Mouse (Mus musculus) liver, adult 2 months (tissue): Measurements from ENCODE around the gene Limk2. TPM values are rescaled to one million over a fixed set of nuclear protein-coding genes. Genes with fewer than 3 reads are reported as not detected.

Experiments used
- DNase-seq: peaks from one replicate; pipeline ENCODE4 v3.0.0-alpha.2; 2011; ENCODE audit warnings: low read depth, low spot score; ENCODE audit errors: extremely low read depth
- H3K27ac ChIP-seq: fragments of 200-500 bp; replicated peaks from 2 replicates; pipeline ENCODE4 v1.5.1; 2012; ENCODE audit warnings: low read depth, mild to moderate bottlenecking, control low read depth, inconsistent platforms, low read length; ENCODE audit not compliant: insufficient read depth
- H3K27me3 ChIP-seq: fragments of 200-500 bp; 2 replicates; pipeline ENCODE4 v1.6.1; 2012; ENCODE audit warnings: mild to moderate bottlenecking, moderate library complexity, low read length, inconsistent platforms; ENCODE audit not compliant: control insufficient read depth, insufficient read depth
- H3K36me3 ChIP-seq: fragments of 200-500 bp; 2 replicates; pipeline ENCODE4 v1.6.1; 2012; ENCODE audit warnings: low read length, inconsistent platforms; ENCODE audit not compliant: control insufficient read depth, insufficient read depth
- H3K4me1 ChIP-seq: fragments of 200-500 bp; 2 replicates; pipeline ENCODE4 v1.6.1; 2011; ENCODE audit warnings: low read length; ENCODE audit not compliant: control insufficient read depth, insufficient read depth
- H3K4me3 ChIP-seq: fragments of 200-500 bp; 2 replicates; pipeline ENCODE4 v1.5.1; 2011; ENCODE audit warnings: low read depth, mild to moderate bottlenecking, control low read depth, low read length, moderate library complexity; ENCODE audit not compliant: insufficient read depth
- H3K79me2 ChIP-seq: fragments of 200-500 bp; 2 replicates; pipeline ENCODE4 v1.6.1; 2012; ENCODE audit warnings: inconsistent platforms, mild to moderate bottlenecking, low read length, moderate library complexity; ENCODE audit not compliant: control insufficient read depth, insufficient read depth
- H3K9ac ChIP-seq: fragments of 200-500 bp; 2 replicates; pipeline ENCODE4 v1.6.1; 2012; ENCODE audit warnings: low read depth, mild to moderate bottlenecking, control low read depth, inconsistent platforms, low read length
- CTCF ChIP-seq: fragments of 200-500 bp; IDR thresholded peaks from 2 replicates; pipeline ENCODE4 v1.5.1; 2011; ENCODE audit warnings: low read depth, low read length, control low read depth
- POLR2A ChIP-seq: fragments of 200-500 bp; IDR thresholded peaks from 2 replicates; pipeline ENCODE4 v1.6.1; 2011; ENCODE audit warnings: low read length, control low read depth; ENCODE audit not compliant: insufficient read depth; ENCODE audit errors: extremely low read depth
- WGBS: fragments of 180-500 bp; shearing (Covaris S2); methylation state at CpG from one replicate; pipeline ENCODE4 v1.1.7; 2018; 5-methylcytosine and 5-hydroxymethylcytosine counted together
- polyA plus RNA-seq: library from polyadenylated mRNA; depleted of rRNA; stranded (reverse); fragments of >200 nt; gene quantifications from 2 replicates; pipeline ENCODE4 v1.2.3, GENCODE M21; 2012; rRNA removed
- total RNA-seq: library from RNA; depleted of rRNA; stranded (reverse); fragments of >200 nt; gene quantifications from 2 replicates; pipeline ENCODE4 v1.2.3, GENCODE M21; 2014; rRNA removed

Gene Limk2
- total and polyA plus RNA-seq, 2 experiments, result 7.2 to 9.1 TPM

DNA sequence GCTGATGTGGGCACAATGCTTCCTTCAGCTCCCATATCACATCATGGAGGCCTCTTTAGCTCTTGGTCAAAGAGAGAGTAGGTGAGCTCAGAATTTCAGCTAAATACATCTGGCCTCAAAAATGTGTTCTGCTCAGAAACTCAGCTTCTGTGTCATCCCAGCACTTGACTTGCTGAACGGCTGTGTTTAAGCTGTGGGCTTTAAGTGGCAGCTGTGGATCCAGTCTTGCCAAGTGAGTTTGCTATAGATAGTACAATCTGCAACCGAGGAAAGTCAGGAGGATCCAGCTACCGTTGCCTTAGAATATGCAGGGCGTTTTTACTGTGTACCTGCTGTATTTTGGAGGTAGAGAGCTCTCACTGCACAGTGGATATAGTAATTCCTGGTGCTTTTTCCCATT is 106.6 kb downstream of the Limk2 start:
- no peaks in the 10 kb centered on the region for H3K79me2 ChIP-seq
- TF ChIP-seq POLR2A (no peak), CTCF (no peak)
- no peak overlapping the region for H3K27ac ChIP-seq
- 86% methylated on average over 4 of the region's 4 CpGs for WGBS
- H3K27me3 ChIP-seq, result no peaks in the 10 kb centered on the region
- peaks cover 3% of the 10 kb centered on the region; the same call in 1 of the 2 replicates for H3K36me3 ChIP-seq
- H3K9ac ChIP-seq, result no peak overlapping the region
- H3K4me3 ChIP-seq, result no peak overlapping the region
- no peaks in the 10 kb centered on the region for H3K4me1 ChIP-seq
- no peak for DNase-seq

DNA sequence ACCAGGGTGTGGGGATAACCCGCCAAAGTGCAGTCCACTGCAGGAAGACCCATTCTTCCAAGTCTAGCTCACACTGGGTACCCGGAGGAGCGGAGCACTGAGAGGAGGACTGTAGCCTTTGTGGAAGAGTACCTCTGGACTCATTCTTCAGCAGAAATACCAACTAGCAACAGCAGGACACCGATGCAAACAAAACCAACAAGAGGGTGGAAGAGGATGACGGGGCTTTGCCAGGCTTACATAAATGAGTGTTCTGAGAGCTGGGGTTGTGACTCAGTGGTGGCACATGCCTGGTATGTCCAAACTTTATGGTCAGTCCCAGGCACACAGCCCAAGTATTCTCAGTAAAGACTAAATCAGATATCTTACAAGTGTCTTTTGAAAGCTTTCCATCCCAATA is 107.9 kb downstream of the Limk2 start:
- Histone ChIP-seq H3K27me3 (no peaks in the 10 kb centered on the region), H3K27ac (no peak overlapping the region), H3K36me3 (peaks cover 3% of the 10 kb centered on the region; the same call in 1 of the 2 replicates), H3K4me1 (no peaks in the 10 kb centered on the region), H3K79me2 (no peaks in the 10 kb centered on the region), H3K9ac (no peak overlapping the region), H3K4me3 (no peak overlapping the region)
- no peak for DNase-seq
- WGBS, result 96% methylated on average over 5 of the region's 5 CpGs
- TF ChIP-seq CTCF, result no peak
- no peak for TF ChIP-seq POLR2A

DNA sequence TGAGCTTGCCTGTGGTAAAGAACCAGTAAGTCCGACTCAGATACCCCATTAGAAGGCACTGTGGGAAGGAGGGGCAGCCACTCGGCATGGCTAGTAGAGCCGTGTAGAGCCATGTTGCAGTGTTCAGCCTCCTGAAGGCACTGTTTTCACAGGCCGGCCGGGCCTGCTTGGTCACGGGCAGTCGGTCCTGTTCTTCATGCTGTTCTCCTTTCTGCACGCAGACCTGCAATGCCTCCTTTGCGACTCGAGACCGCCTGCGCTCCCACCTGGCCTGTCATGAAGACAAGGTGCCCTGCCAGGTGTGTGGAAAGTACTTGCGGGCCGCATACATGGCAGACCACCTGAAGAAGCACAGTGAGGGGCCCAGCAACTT is 110.2 kb downstream of the Limk2 start:
- Histone ChIP-seq H3K79me2 (no peaks in the 10 kb centered on the region), H3K9ac (no peak overlapping the region), H3K4me3 (no peak overlapping the region), H3K27me3 (no peaks in the 10 kb centered on the region), H3K27ac (no peak overlapping the region), H3K4me1 (no peaks in the 10 kb centered on the region), H3K36me3 (peaks cover 3% of the 10 kb centered on the region; the same call in 1 of the 2 replicates)
- no peak for TF ChIP-seq POLR2A
- no peak for TF ChIP-seq CTCF
- whole genome bisulfite sequencing, result 94% methylated on average over 14 of the region's 14 CpGs
- DNase-seq, result no peak

DNA sequence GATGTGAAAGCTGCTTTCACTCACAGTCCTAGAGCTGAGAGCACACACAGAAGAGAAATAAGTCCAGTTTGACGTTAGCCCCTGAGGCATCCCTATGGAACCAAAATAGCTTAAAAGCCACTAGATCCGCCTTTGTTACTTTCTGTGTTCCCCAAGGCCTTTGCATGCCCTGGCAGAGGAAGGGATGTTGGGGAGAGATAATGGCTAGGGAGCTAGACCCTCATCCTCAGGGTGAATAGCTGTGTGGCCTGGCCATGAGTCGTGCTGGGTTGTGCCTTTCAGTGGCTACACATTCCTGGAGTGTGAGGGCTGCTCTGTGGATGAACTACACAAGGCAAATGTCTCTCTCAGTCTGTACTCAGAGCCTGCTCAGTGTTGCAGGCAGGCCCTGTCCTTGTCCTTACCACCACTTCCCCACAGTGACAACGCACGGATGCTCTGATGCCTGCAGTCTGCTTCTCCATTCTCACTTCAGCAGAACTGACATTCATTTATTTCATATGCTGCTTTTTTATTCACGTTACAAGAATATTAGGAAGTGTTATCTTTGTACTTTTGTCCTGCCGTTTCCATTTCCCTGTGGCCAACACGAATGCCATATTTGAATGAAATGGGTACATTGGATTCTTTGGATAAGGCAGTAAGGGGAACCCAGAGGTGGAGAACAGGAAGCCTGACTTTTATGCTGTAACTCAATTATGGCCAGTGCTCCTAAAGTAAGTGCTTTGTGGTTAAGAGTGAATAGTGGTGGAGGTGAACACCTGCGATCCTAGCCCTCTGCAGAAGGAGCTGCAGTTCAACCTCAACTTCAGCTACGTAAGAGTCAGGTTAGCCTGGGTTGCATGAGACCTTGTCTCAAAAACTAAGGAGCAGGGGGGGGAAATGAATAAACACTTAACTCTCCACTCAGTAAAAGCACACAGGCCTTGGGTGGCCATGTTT is 110.8 kb downstream of the Limk2 start:
- Histone ChIP-seq H3K27me3 (no peaks in the 10 kb centered on the region), H3K36me3 (peaks cover 3% of the 10 kb centered on the region; the same call in 1 of the 2 replicates), H3K9ac (no peak overlapping the region), H3K79me2 (no peaks in the 10 kb centered on the region), H3K4me3 (no peak overlapping the region), H3K4me1 (no peaks in the 10 kb centered on the region), H3K27ac (no peak overlapping the region)
- DNase-seq, result no peak
- TF ChIP-seq CTCF (no peak), POLR2A (no peak)
- 90% methylated on average over 10 of the region's 10 CpGs for WGBS

DNA sequence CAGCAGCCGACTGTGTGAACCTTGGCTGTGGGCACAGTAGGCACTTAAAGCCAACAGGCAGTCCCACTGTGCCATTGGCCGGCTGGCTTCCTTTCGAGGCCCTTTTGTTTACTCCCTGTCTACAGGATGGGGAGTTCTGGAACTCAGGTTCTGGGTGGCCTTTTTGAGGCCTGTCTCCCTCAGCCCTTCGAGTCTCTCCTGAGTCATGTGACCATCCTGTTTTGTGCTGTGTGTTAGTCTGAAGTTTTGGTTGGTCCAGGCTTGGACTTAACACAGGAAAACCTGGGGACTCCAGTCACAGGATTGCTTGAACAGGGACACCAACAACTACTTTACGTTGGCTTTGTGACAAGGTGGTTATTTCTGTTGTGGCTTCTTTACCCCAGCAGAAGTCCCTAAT is 112.9 kb downstream of the Limk2 start:
- Histone ChIP-seq H3K27me3 (no peaks in the 10 kb centered on the region), H3K4me1 (no peaks in the 10 kb centered on the region), H3K36me3 (peaks cover 3% of the 10 kb centered on the region; the same call in 1 of the 2 replicates), H3K4me3 (no peak overlapping the region), H3K9ac (no peak overlapping the region), H3K79me2 (peaks cover 3% of the 10 kb centered on the region; the same call in 1 of the 2 replicates), H3K27ac (no peak overlapping the region)
- 66% methylated on average over 5 of the region's 5 CpGs for WGBS
- no peak for DNase-seq
- TF ChIP-seq POLR2A (no peak), CTCF (no peak)

DNA sequence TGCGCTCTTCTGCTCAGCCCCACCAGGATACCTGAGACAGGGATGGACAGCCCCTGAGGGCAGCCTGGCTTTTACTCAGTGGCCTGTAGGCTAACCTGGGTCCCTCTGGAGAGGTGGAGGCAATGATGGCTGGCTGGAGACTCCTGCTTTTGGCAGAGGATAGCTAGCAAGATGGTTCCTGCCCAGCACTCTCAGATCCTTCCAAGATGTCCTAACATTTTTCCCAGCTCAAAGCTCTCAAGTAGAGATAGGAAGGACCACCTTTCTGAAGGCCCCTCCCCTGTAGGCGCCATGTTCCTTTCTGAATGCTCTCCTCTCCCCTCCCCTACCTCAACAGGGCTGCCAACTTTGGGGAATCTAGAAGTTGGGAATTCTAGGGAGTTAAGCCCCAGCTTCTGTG is 114.3 kb downstream of the Limk2 start:
- Histone ChIP-seq H3K27me3 (no peaks in the 10 kb centered on the region), H3K79me2 (peaks cover 3% of the 10 kb centered on the region; the same call in 1 of the 2 replicates), H3K36me3 (no peaks in the 10 kb centered on the region; the same call in 1 of the 2 replicates), H3K4me1 (peaks cover 2% of the 10 kb centered on the region; the same call in 1 of the 2 replicates), H3K9ac (no peak overlapping the region), H3K4me3 (no peak overlapping the region), H3K27ac (no peak overlapping the region)
- DNase-seq, result no peak
- WGBS, result 96% methylated on average over 2 of the region's 2 CpGs
- TF ChIP-seq POLR2A, result no peak
- TF ChIP-seq CTCF, result no peak

Other genes starting within 250 kb of the Limk2 start
- 11.3 and 12.4 TPM in 2 replicates for gene Sfi1, start 215.7 kb downstream of the Limk2 start, total RNA-seq
- 9.9 and 12.4 TPM in 2 replicates for gene Sfi1, start 215.7 kb downstream of the Limk2 start, polyA plus RNA-seq
- 14.1 and 15.2 TPM in 2 replicates for gene Eif4enif1, start 206.8 kb downstream of the Limk2 start, total RNA-seq
- gene Eif4enif1, start 206.8 kb downstream of the Limk2 start, polyA plus RNA-seq, result 14.1 and 17.2 TPM in 2 replicates
- gene Drg1, start 142.8 kb downstream of the Limk2 start, total RNA-seq, result 57.1 and 61.9 TPM in 2 replicates
- gene Drg1, start 142.8 kb downstream of the Limk2 start, polyA plus RNA-seq, result 16.8 and 17.8 TPM in 2 replicates
- gene Patz1, start 120.3 kb downstream of the Limk2 start, total RNA-seq, result 4.2 and 5.8 TPM in 2 replicates
- 4.4 and 6.0 TPM in 2 replicates for gene Patz1, start 120.3 kb downstream of the Limk2 start, polyA plus RNA-seq
- gene Pik3ip1, start 78.8 kb downstream of the Limk2 start, total RNA-seq, result 0.67 and 0.83 TPM in 2 replicates
- gene Pik3ip1, start 78.8 kb downstream of the Limk2 start, polyA plus RNA-seq, result 0.59 and 0.77 TPM in 2 replicates
- gene Rnf185, start 43.2 kb upstream of the Limk2 start, total RNA-seq, result 11.2 and 14.8 TPM in 2 replicates
- gene Rnf185, start 43.2 kb upstream of the Limk2 start, polyA plus RNA-seq, result 28.7 and 33.3 TPM in 2 replicates
- gene Pla2g3, start 79.1 kb upstream of the Limk2 start, total RNA-seq, result not detected in 2 replicates
- gene Pla2g3, start 79.1 kb upstream of the Limk2 start, polyA plus RNA-seq, result 0.06 TPM in 1 of 2 replicates, not detected in the other
- gene Inpp5j, start 95.6 kb upstream of the Limk2 start, total RNA-seq, result not detected in 2 replicates
- 0.05 and 0.07 TPM in 2 replicates for gene Inpp5j, start 95.6 kb upstream of the Limk2 start, polyA plus RNA-seq
- 2.4 and 2.6 TPM in 2 replicates for gene Selenom, start 105.5 kb upstream of the Limk2 start, total RNA-seq
- gene Selenom, start 105.5 kb upstream of the Limk2 start, polyA plus RNA-seq, result 6.3 and 6.7 TPM in 2 replicates
- 2.2 and 4.4 TPM in 2 replicates for gene Smtn, start 131.4 kb upstream of the Limk2 start, total RNA-seq
- gene Smtn, start 131.4 kb upstream of the Limk2 start, polyA plus RNA-seq, result 2.8 and 2.9 TPM in 2 replicates
- 8.2 and 9.9 TPM in 2 replicates for gene Morc2a, start 240.0 kb upstream of the Limk2 start, total RNA-seq
- gene Morc2a, start 240.0 kb upstream of the Limk2 start, polyA plus RNA-seq, result 3.3 and 5.0 TPM in 2 replicates